Mouse (Mus musculus) embryonic facial prominence, embryonic 12.5 days (tissue): ENCODE data around the gene Ehmt2. TPM values are rescaled to one million over a fixed set of nuclear protein-coding genes. Genes with fewer than 3 reads are reported as not detected.
"Not testable (repeated sequence)": the region's sequence is repeated elsewhere in the genome, so short reads cannot be mapped to it uniquely, and the experiment has no call there.

Experiments
- ATAC-seq: fragments of 200-750 bp; cut with Nextera tagmentation; 2 replicates; pipeline ENCODE4 v1.8.0; 2017; ENCODE audit not compliant: insufficient number of reproducible peaks, insufficient read depth, low FRiP score, low TSS enrichment
- H3K27ac ChIP-seq: fragments of 300-500 bp; sonication (generic); 2 replicates; pipeline ENCODE4 v1.5.1; 2016; ENCODE audit warnings: mild to moderate bottlenecking
- H3K27me3 ChIP-seq: fragments of 300-500 bp; sonication (generic); 2 replicates; pipeline ENCODE4 v1.6.1; 2016; ENCODE audit warnings: mild to moderate bottlenecking, moderate library complexity
- H3K36me3 ChIP-seq: fragments of 300-500 bp; sonication (generic); 2 replicates; pipeline ENCODE4 v1.6.1; 2016; ENCODE audit warnings: mild to moderate bottlenecking
- H3K4me1 ChIP-seq: fragments of 300-500 bp; sonication (generic); 2 replicates; pipeline ENCODE4 v1.6.1; 2016
- H3K4me2 ChIP-seq: fragments of 300-500 bp; sonication (generic); replicated peaks from 2 replicates; pipeline ENCODE4 v1.6.1; 2016; ENCODE audit warnings: mild to moderate bottlenecking, moderate library complexity
- H3K4me3 ChIP-seq: fragments of 300-500 bp; sonication (generic); 2 replicates; pipeline ENCODE4 v1.5.1; 2016; ENCODE audit warnings: mild to moderate bottlenecking
- H3K9ac ChIP-seq: fragments of 300-500 bp; sonication (generic); 2 replicates; pipeline ENCODE4 v1.6.1; 2016; ENCODE audit warnings: mild to moderate bottlenecking, moderate library complexity
- H3K9me3 ChIP-seq: fragments of 300-500 bp; sonication (generic); 2 replicates; pipeline ENCODE4 v1.6.1; 2016; ENCODE audit warnings: mild to moderate bottlenecking, moderate library complexity
- WGBS: fragments of 180-500 bp; shearing (Covaris S2); methylation state at CpG from one replicate; pipeline ENCODE4 v1.1.7; 2016; 5-methylcytosine and 5-hydroxymethylcytosine counted together
- polyA plus RNA-seq: library from polyadenylated mRNA; unstranded; fragments of >200 nt; fragmentation: Nextera tagmentation; extraction: Ambion mirVana; gene quantifications from 2 replicates; pipeline ENCODE4 v1.2.1, GENCODE M21; 2016

Gene Ehmt2
- polyA plus RNA-seq, 1 experiment from 2014 or later, result 111 TPM

DNA sequence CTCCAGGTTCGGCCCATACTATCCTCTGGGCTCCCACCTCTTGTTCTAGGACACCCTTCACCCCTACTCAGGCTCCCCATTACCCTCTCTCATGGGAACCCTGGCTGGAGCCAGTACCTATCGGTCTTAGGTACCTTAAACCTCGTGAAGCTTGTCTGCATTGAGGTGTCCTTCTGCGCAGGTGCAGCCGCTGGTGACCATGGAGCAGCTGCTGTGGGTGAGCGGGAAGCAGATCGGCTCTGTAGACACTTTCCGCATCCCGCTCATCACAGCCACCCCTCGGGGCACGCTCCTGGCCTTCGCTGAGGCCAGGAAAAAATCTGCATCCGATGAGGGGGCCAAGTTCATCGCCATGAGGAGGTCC, 33.4 kb downstream of the Ehmt2 start:
- Histone ChIP-seq H3K4me2 (peak overlapping the region; percentile 97), H3K27ac (no peak overlapping the region), H3K27me3 (0 out of 2 replicates have a peak, but pooled peaks cover 4% of the 10 kb centered on the region), H3K4me3 (peak overlapping the region; percentile 75), H3K4me1 (peaks cover 12% of the 10 kb centered on the region), H3K36me3 (no peaks in the 10 kb centered on the region), H3K9me3 (no peaks in the 10 kb centered on the region), H3K9ac (peak overlapping the region; percentile 83)
- ATAC-seq, result peak; percentile 8; the same call in 1 of the 2 replicates
- 12% methylated on average over 14 of the region's 14 CpGs for WGBS

DNA sequence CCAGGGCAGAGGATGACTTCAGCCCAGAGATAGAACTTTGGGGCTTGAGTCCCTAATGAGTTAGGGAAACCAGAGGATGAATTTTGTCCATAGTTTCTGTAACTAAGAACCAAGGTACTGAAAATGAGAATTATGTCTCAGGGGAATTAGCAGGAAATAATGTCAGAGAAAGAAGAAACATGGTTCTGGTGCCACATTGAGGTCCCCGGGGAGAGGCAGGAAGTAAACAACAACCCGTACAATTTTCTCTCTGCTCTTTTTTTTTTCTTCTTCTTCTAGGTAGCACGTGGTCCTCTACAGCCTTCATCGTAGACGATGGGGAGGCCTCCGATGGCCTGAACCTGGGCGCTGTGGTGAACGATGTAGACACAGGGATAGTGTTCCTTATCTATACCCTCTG, 34.0 kb downstream of the Ehmt2 start:
- 0 out of 2 replicates have a peak, but pooled peaks cover 4% of the 10 kb centered on the region for H3K27me3 ChIP-seq
- peak overlapping the region; percentile 83 for H3K9ac ChIP-seq
- 80% methylated on average over 8 of the region's 8 CpGs for WGBS
- peak overlapping the region; percentile 97 for H3K4me2 ChIP-seq
- peaks cover 12% of the 10 kb centered on the region for H3K4me1 ChIP-seq
- H3K27ac ChIP-seq, result no peak overlapping the region
- H3K36me3 ChIP-seq, result no peaks in the 10 kb centered on the region
- no peak for ATAC-seq
- peak overlapping the region; percentile 75 for H3K4me3 ChIP-seq
- no peaks in the 10 kb centered on the region for H3K9me3 ChIP-seq

DNA sequence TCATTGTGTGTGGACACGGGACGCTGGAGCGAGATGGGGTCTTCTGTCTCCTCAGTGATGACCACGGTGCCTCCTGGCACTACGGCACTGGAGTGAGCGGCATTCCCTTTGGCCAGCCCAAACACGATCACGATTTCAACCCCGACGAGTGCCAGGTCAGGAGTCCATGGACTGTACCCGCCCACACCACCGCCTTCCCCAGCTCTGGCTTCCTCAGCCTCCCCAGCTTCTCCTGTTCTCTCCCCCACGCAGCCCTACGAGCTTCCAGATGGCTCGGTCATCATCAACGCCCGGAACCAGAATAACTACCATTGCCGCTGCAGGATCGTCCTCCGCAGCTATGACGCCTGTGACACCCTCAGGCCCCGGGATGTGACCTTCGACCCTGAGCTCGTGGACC, 35.8 kb downstream of the Ehmt2 start:
- no peaks in the 10 kb centered on the region for H3K9me3 ChIP-seq
- ATAC-seq, result no peak
- WGBS, result 40% methylated on average over 24 of the region's 24 CpGs
- H3K9ac ChIP-seq, result peak overlapping the region; percentile 27; the same call in 1 of the 2 replicates
- H3K27ac ChIP-seq, result no peak overlapping the region
- H3K4me3 ChIP-seq, result no peak overlapping the region
- H3K36me3 ChIP-seq, result no peaks in the 10 kb centered on the region
- peak overlapping the region; percentile 5; the same call in 1 of the 2 replicates for H3K4me2 ChIP-seq
- 0 out of 2 replicates have a peak, but pooled peaks cover 4% of the 10 kb centered on the region for H3K27me3 ChIP-seq
- peaks cover 12% of the 10 kb centered on the region for H3K4me1 ChIP-seq

DNA sequence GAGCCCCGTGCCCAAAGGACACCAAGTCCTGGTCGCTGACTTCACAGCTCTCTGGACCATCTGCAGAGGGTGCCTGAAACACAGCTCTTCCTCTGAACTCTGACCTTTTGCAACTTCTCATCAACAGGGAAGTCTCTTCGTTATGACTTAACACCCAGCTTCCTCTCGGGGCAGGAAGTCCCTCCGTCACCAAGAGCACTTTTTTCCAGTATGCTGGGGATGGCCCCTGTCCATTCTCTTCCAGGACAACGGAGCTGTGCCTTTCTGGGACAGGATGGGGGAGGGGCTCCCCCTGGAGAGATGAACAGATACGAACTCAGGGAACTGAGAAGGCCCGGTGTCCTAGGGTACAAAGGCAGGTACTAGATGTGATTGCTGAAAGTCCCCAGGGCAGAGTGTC, 36.6 kb downstream of the Ehmt2 start:
- H3K4me3 ChIP-seq, result no peak overlapping the region
- 34% methylated on average over 8 of the region's 8 CpGs for WGBS
- H3K27ac ChIP-seq, result no peak overlapping the region
- ATAC-seq, result no peak
- H3K4me1 ChIP-seq, result peaks cover 12% of the 10 kb centered on the region
- peak overlapping the region; percentile 27; the same call in 1 of the 2 replicates for H3K9ac ChIP-seq
- H3K27me3 ChIP-seq, result 0 out of 2 replicates have a peak, but pooled peaks cover 4% of the 10 kb centered on the region
- no peaks in the 10 kb centered on the region for H3K9me3 ChIP-seq
- peak overlapping the region; percentile 5; the same call in 1 of the 2 replicates for H3K4me2 ChIP-seq
- no peaks in the 10 kb centered on the region for H3K36me3 ChIP-seq

DNA sequence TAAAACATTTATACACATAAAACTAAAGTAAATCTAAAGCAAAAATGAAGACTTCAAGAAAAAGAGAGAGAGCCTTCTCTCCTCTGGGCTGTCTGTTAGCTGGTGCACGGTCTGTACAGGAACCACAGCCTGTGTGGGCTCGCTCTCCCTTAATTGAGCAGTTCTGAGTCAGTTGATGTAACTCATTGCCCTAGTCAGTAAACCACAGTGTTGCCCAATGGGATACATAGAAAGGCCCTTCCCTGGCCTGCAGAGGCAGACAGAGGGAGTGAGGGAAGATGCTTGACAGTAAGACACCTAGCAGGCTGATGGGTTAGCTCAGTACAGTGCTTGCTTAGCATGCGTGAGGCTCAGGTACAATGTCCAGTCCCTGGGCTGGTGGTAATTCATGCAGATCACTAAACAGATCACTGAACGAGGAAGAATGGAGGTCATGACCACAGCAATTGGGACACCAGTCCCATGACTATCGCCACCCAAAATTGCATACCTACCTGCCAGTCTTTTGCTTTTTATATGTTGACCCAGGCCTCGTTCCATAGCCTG, 39.8 kb downstream of the Ehmt2 start:
- H3K4me2 ChIP-seq, result no peak overlapping the region
- no peaks in the 10 kb centered on the region for H3K9me3 ChIP-seq
- peaks cover 10% of the 10 kb centered on the region for H3K4me1 ChIP-seq
- H3K4me3 ChIP-seq, result no peak overlapping the region
- WGBS, result 80% methylated on average over 6 of the region's 6 CpGs
- no peak for ATAC-seq
- H3K9ac ChIP-seq, result no peak overlapping the region
- 0 out of 2 replicates have a peak, but pooled peaks cover 4% of the 10 kb centered on the region for H3K27me3 ChIP-seq
- H3K27ac ChIP-seq, result no peak overlapping the region
- no peaks in the 10 kb centered on the region for H3K36me3 ChIP-seq

DNA sequence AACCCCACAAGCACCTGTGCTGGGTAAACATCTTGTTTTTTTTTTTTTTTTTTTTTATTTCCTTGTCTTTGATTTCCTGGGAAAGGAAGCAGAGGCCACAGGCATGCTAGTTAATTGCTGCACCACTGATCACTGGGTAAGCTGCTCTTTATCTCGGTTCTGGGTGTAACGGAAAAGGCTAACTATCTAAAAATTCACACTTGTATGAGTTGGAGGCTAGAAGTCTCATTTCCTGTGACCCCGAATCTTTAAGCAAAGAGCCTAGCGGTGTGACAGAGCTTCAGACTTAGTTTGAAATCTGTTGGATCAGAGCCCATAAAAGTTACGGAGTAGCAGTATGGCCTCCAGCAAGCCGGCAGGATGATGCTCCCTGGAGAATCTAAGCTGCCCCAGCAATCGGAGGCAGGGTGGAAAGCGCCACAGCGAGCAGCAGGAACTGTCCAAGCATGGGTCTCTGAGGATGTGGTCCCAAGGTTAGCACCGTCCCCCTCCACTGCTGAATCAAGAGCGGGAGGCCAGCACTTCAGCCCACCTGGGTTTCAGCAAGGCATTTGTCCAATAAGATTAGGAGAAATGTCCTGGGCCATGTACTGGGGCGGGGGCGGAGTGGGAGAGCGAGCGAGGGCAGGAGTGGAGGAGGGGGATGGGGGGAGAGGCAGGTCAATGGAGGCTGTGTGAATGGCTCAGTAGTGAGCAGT, 43.2 kb downstream of the Ehmt2 start:
- no peaks in the 10 kb centered on the region for H3K27me3 ChIP-seq
- H3K9ac ChIP-seq, result peak overlapping the region; percentile 42; the same call in 1 of the 2 replicates
- peak overlapping the region; percentile 53 for H3K4me2 ChIP-seq
- peaks cover 6% of the 10 kb centered on the region for H3K4me1 ChIP-seq
- no peak for ATAC-seq
- no peaks in the 10 kb centered on the region for H3K9me3 ChIP-seq
- no peaks in the 10 kb centered on the region for H3K36me3 ChIP-seq
- H3K4me3 ChIP-seq, result peak overlapping the region; percentile 25
- peak overlapping the region; percentile 25; the same call in 1 of the 2 replicates for H3K27ac ChIP-seq
- WGBS, result 7% methylated on average over 15 of the region's 15 CpGs

DNA sequence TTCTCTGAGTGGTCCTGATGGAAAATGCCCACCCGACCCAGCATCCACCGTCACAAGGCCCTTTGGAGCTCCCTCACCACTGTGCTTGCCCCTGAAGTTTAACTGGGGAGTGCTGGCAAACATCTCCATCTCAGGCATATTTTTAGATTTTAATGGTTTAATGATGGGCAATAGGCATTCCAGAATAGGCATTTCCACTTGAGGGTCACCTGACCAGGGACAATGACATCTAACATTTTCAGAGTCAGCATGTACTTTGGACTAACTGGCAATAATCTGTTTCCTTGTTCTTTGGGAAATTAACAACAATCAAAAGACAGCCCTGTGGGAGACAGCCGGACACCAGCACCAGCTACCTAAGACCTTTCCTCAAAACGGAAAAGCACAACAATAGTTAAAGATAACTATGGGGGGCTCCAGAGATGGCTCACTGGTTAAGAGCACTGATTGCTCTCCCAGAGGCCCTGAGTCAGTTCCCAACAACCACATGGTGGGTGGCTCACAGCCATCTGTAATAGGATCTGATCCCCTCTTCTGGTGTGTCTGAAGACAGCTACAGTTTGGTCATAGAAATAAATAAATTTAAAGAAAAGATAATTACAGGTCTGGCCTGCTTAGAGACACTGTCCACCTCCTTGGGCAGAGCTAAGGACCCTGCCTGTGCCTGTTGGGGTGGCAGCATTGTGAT, 45.0 kb downstream of the Ehmt2 start:
- H3K36me3 ChIP-seq, result no peaks in the 10 kb centered on the region
- H3K9me3 ChIP-seq, result no peaks in the 10 kb centered on the region
- no peak overlapping the region for H3K27ac ChIP-seq
- ATAC-seq, result no peak
- no peak overlapping the region for H3K4me2 ChIP-seq
- H3K9ac ChIP-seq, result no peak overlapping the region
- 84% methylated on average over 4 of the region's 4 CpGs for WGBS
- H3K27me3 ChIP-seq, result no peaks in the 10 kb centered on the region
- peaks cover 6% of the 10 kb centered on the region for H3K4me1 ChIP-seq
- no peak overlapping the region for H3K4me3 ChIP-seq

DNA sequence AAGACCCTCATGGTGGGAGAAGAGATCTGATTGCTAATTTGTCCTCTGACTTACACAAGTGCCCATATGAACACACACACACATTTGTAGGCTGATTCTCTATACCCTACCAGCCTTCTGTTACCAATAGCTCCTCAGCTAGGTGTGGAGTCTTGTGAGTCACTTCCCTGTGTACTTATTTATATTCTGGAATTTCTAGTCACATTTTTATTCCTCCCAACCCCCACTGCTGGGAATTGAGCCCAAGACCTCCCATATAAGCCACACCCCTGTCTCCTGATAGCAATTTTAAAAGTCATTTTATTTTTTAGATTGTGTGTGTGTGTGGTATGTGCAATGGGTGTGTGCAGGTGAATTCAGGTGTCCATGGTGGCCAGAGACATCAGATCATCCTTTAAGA, 46.1 kb downstream of the Ehmt2 start:
- no peaks in the 10 kb centered on the region for H3K9me3 ChIP-seq
- ATAC-seq, result no peak
- no peak overlapping the region for H3K9ac ChIP-seq
- no peak overlapping the region for H3K4me2 ChIP-seq
- no peaks in the 10 kb centered on the region for H3K27me3 ChIP-seq
- H3K27ac ChIP-seq, result no peak overlapping the region
- H3K36me3 ChIP-seq, result peaks cover 1% of the 10 kb centered on the region; the same call in 1 of the 2 replicates
- H3K4me3 ChIP-seq, result no peak overlapping the region
- peaks cover 6% of the 10 kb centered on the region for H3K4me1 ChIP-seq

DNA sequence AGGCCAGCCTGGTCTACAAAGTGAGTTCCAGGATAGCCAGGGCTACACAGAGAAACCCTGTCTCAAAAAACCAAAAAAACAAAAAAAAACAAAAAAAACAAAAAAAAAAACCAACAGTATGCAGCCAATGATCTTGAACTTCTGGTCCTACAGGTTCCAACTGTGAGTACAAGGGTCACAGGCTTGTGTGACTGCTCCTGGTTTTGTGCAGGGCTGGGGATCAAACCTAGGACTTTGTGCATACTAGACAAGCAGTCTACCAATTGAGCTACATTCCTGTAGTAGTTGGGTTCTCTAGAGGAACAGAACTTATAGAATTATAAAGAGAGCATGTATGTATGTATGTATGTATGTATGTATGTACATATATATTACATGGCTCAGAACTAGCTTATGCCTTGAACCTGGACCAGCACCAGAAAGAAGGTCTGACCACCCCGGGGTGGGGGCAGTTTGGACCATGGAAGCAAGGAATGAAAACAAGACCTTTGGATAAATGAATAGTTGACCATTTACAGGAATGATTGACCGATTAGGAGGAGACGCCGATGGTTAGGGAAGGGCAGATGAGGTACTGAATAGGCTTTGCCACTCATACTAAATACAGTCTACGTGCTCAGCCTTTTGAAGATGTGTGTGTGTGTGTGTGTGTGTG, 48.3 kb downstream of the Ehmt2 start:
- no peaks in the 10 kb centered on the region for H3K9me3 ChIP-seq
- peaks cover 18% of the 10 kb centered on the region for H3K36me3 ChIP-seq
- no peak overlapping the region for H3K4me3 ChIP-seq
- ATAC-seq, result no peak
- no peak overlapping the region for H3K4me2 ChIP-seq
- no peak overlapping the region for H3K9ac ChIP-seq
- no peaks in the 10 kb centered on the region for H3K27me3 ChIP-seq
- WGBS, result 83% methylated on average over 5 of the region's 5 CpGs
- H3K27ac ChIP-seq, result no peak overlapping the region
- H3K4me1 ChIP-seq, result peaks cover 12% of the 10 kb centered on the region

DNA sequence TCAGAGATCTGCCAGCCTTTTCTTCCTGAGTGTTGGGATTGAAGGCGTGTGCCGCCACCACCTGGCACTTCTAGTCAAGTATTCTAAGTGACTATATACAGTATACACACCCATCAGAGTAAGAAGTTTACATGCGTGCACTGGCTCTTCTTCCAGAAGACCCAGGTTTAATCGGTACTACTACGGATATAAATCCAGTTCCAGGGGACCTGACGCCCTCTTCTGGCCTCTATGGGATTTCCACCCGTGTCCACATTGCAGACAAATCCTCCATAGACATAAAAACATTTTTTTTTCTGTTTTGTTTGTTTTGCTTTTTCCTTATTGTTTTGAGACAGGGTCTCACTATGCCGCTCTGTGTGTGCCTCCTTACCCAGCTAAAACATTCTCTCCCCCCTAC, 49.3 kb downstream of the Ehmt2 start:
- Histone ChIP-seq H3K9ac (no peak overlapping the region), H3K27ac (0 out of 2 replicates have a peak overlapping the region, but pooled peaks have one; percentile 51), H3K9me3 (no peaks in the 10 kb centered on the region), H3K36me3 (peaks cover 18% of the 10 kb centered on the region), H3K27me3 (no peaks in the 10 kb centered on the region), H3K4me2 (no peak overlapping the region), H3K4me1 (peaks cover 9% of the 10 kb centered on the region), H3K4me3 (no peak overlapping the region)
- WGBS, result 32% methylated on average over 8 of the region's 8 CpGs
- no peak for ATAC-seq

DNA sequence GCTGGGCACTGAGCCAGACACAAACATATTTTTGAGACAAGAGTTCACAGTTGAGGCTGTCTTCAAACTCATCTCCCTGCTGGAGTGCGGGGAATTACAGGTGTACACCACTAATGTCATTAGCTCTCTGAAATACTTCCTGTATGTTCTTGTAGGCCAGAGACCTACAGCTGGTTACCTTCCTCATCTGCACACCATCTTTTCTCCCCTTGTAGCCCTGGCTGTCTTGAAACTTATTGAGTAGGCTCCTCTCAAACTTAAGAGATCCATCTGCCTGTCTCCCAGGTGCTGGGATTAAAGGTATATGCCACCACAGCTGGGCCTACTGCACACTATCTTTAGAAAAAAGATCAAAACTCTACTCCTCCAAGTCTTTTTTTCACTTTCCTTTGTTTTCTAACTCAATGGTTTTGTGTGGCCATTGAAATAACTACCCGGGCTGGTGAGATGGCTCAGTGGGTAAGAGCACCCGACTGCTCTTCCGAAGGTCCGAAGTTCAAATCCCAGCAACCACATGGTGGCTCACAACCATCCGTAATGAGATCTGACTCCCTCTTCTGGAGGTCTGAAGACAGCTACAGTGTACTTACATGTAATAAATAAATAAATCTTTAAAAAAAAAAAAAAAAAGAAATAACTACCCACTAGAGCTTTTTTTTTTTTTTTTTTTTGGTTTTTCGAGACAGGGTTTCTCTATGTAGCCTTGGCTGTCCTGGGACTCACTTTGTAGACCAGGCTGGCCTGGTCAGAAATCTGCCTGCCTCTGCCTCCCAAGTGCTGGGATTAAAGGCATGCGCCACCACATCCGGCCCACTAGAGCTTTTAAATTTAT, 50.7 kb downstream of the Ehmt2 start:
- H3K27me3 ChIP-seq, H3K27ac ChIP-seq, ATAC-seq, H3K4me3 ChIP-seq, H3K9me3 ChIP-seq, H3K4me1 ChIP-seq, H3K9ac ChIP-seq, H3K4me2 ChIP-seq: not testable (repeated sequence)
- peaks cover 18% of the 10 kb centered on the region for H3K36me3 ChIP-seq
- 52% methylated on average over 9 of the region's 9 CpGs for WGBS
